13 mouse cellular contexts compared by ENCODE assay signal in the genomic region with DNA sequence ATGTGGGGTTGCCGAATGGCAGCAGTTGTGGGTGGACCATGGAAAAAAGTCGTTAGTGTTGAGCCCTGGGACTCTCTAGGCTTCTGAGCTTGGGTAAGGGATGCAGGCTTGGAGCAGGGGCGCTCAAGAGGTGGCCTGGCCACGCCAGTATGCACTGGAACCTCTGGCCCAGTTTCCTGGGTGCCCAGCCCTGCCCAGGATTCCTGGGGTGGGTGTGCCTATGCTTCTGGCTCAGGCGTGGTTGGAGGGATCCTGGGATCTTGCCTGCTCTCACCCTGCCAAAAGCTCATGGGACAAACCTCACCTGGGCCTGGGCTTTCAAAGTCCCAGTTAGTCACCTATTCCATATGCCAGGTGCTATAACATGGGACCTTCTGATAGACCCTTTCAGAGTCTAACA. TPM values are rescaled to one million over a fixed set of nuclear protein-coding genes. Genes with fewer than 3 reads are reported as not detected.
A peak's percentile ranks its signal among the peaks of the same experiment; 100 is the strongest.
DNase-seq lines count a peak whose midpoint lies in the region; ATAC-seq and TF ChIP-seq lines count a peak whose summit lies in the region.
"Had no signal": no experiment of that assay in that cellular context is flagged by ENCODE, and none has a peak within 500 bp of the region (broad histone marks: within the 10 kb centered on the region; RNA-seq: fewer than 3 reads in every experiment).

No protein-coding gene starts in this region.

- peaks cover 62% of the 10 kb centered on the region for H3K36me3 ChIP-seq in heart, postnatal 0 days (replicated peaks; ENCODE audit: control insufficient read depth, insufficient read depth, low read length)
- peaks cover 25% of the 10 kb centered on the region for H3K36me3 ChIP-seq in liver, adult 2 months (ENCODE audit: control insufficient read depth, insufficient read depth, low read length)
- H3K36me3 ChIP-seq in lung, embryonic 14.5 days (ENCODE audit: insufficient read depth) = peaks cover 70% of the 10 kb centered on the region
- H3K36me3 ChIP-seq in small intestine, adult 2 months (ENCODE audit: control insufficient read depth, insufficient read depth, low read length) = peaks cover 68% of the 10 kb centered on the region
- H3K36me3 ChIP-seq: liver, embryonic 12.5 days had no signal

- H3K4me1 ChIP-seq in heart, postnatal 0 days (ENCODE audit: control insufficient read depth, insufficient read depth) = peaks cover 20% of the 10 kb centered on the region
- H3K4me1 ChIP-seq in liver, adult 2 months (ENCODE audit: control insufficient read depth, insufficient read depth, low read length) = peaks cover 19% of the 10 kb centered on the region
- H3K4me1 ChIP-seq in lung, embryonic 14.5 days (ENCODE audit: insufficient read depth) = peaks cover 16% of the 10 kb centered on the region
- H3K4me1 ChIP-seq in small intestine, adult 2 months (ENCODE audit: control insufficient read depth, insufficient read depth, insufficient read length, low read length) = peaks cover 34% of the 10 kb centered on the region
- H3K4me1 ChIP-seq: liver, embryonic 12.5 days had no signal

- TF ChIP-seq POLR2A in liver, adult 2 months (IDR thresholded peaks at IDR 0.05; ENCODE audit: extremely low read depth, insufficient read depth, low read length) = no peak
- TF ChIP-seq POLR2A in small intestine, adult 2 months (IDR thresholded peaks at IDR 0.05; ENCODE audit: low read depth, low read length) = no peak

- no peaks in the 10 kb centered on the region for H3K9me3 ChIP-seq in heart, postnatal 0 days (replicated peaks; ENCODE audit: control insufficient read depth, low read length)
- no peaks in the 10 kb centered on the region for H3K9me3 ChIP-seq in lung, embryonic 14.5 days (ENCODE audit: low read depth, low read length)
- H3K9me3 ChIP-seq: heart, embryonic 15.5 days; liver, embryonic 12.5 days; midbrain, embryonic 12.5 days had no signal

- H3K27ac ChIP-seq in heart, postnatal 0 days (ENCODE audit: low read depth) = peak overlapping the region; percentile 20; the same call in 1 of the 2 replicates
- H3K27ac ChIP-seq in liver, adult 2 months (replicated peaks; ENCODE audit: insufficient read depth, low read depth, low read length) = peak overlapping the region; percentile 18
- 0 out of 2 replicates have a peak overlapping the region, but pooled peaks have one; percentile 30 for H3K27ac ChIP-seq in lung, embryonic 14.5 days (ENCODE audit: low read depth)
- H3K27ac ChIP-seq in small intestine, adult 2 months (ENCODE audit: insufficient read depth, low read depth, low read length) = peak overlapping the region; percentile 26
- H3K27ac ChIP-seq: heart, embryonic 15.5 days; liver, embryonic 12.5 days; midbrain, embryonic 12.5 days had no signal

- H3K4me3 ChIP-seq in heart, postnatal 0 days (ENCODE audit: low read depth, low read length) = no peak overlapping the region
- no peak overlapping the region for H3K4me3 ChIP-seq in liver, adult 2 months (ENCODE audit: insufficient read depth, low read depth, low read length)
- H3K4me3 ChIP-seq in lung, embryonic 14.5 days (ENCODE audit: low read depth, low read length) = no peak overlapping the region
- no peak overlapping the region for H3K4me3 ChIP-seq in small intestine, adult 2 months (ENCODE audit: low read depth, low read length)
- H3K4me3 ChIP-seq: heart, embryonic 15.5 days; liver, embryonic 12.5 days; midbrain, embryonic 12.5 days had no signal

- WGBS in heart, postnatal 0 days = 71% methylated on average over 5 of the region's 5 CpGs
- WGBS in liver, adult 2 months = 41% methylated on average over 5 of the region's 5 CpGs
- WGBS in lung, embryonic 14.5 days = 69% methylated on average over 5 of the region's 5 CpGs
- WGBS in small intestine, adult 2 months = 38% methylated on average over 5 of the region's 5 CpGs

- peaks cover 71% of the 10 kb centered on the region for H3K79me2 ChIP-seq in liver, adult 2 months (ENCODE audit: control insufficient read depth, insufficient read depth, low read length)

- H3K27me3 ChIP-seq in heart, postnatal 0 days (ENCODE audit: control insufficient read depth, insufficient read depth, low read length) = no peaks in the 10 kb centered on the region
- H3K27me3 ChIP-seq in liver, adult 2 months (ENCODE audit: control insufficient read depth, insufficient read depth, low read length) = no peaks in the 10 kb centered on the region
- no peaks in the 10 kb centered on the region for H3K27me3 ChIP-seq in lung, embryonic 14.5 days (ENCODE audit: insufficient read depth, low read length)
- no peaks in the 10 kb centered on the region for H3K27me3 ChIP-seq in small intestine, adult 2 months (ENCODE audit: control insufficient read depth, insufficient read depth, low read length)
- H3K27me3 ChIP-seq: heart, embryonic 15.5 days had no signal

- TF ChIP-seq EP300 in heart, postnatal 0 days (IDR thresholded peaks at IDR 0.05; ENCODE audit: low read depth) = no peak

- TF ChIP-seq CTCF in heart, postnatal 0 days (IDR thresholded peaks at IDR 0.05; ENCODE audit: low read depth) = no peak
- TF ChIP-seq CTCF in liver, adult 2 months (IDR thresholded peaks at IDR 0.05; ENCODE audit: low read depth, low read length) = no peak
- no peak for TF ChIP-seq CTCF in lung, embryonic 14.5 days (IDR thresholded peaks at IDR 0.05; ENCODE audit: low read depth)
- no peak for TF ChIP-seq CTCF in small intestine, adult 2 months (IDR thresholded peaks at IDR 0.05; ENCODE audit: extremely low read depth, insufficient read length, insufficient replicate concordance, low read depth, low read length)

- H3K9ac ChIP-seq in heart, postnatal 0 days (replicated peaks; ENCODE audit: low read depth, low read length) = no peak overlapping the region
- no peak overlapping the region for H3K9ac ChIP-seq in liver, adult 2 months (ENCODE audit: low read depth, low read length)
- H3K9ac ChIP-seq in lung, embryonic 14.5 days = no peak overlapping the region
- H3K9ac ChIP-seq: heart, embryonic 15.5 days; liver, embryonic 12.5 days; midbrain, embryonic 12.5 days had no signal

- no peak overlapping the region for H3K4me2 ChIP-seq in heart, postnatal 0 days (ENCODE audit: low read depth, low read length)
- no peak overlapping the region for H3K4me2 ChIP-seq in lung, embryonic 14.5 days
- H3K4me2 ChIP-seq: heart, embryonic 15.5 days; liver, embryonic 12.5 days; midbrain, embryonic 12.5 days had no signal

- ATAC-seq in heart, postnatal 0 days (ENCODE audit: insufficient read depth, low read depth) = peak; percentile 40; the same call in 1 of the 2 replicates
- no peak for ATAC-seq in lung, embryonic 14.5 days (ENCODE audit: insufficient read depth)
- ATAC-seq: liver, embryonic 12.5 days had no signal

- no peak for DNase-seq in heart, postnatal 0 days (ENCODE audit: low spot score)
- DNase-seq in heart, adult 9 months (ENCODE audit: low spot score in 2 of 2) = no peak
- DNase-seq in liver, adult 2 months (ENCODE audit: extremely low read depth, low read depth, low spot score) = peak; percentile 58
- no peak for DNase-seq in liver
- DNase-seq in lung, embryonic 14.5 days = no peak
- DNase-seq in c-Kit-positive CD71-positive TER-119-positive erythroid progenitor cells, embryonic 14.5 days (ENCODE audit: low spot score) = no peak
- DNase-seq in layer of hippocampus, adult 9-11 months = no peak
- DNase-seq: thymus, postnatal 14 days had no signal

RNA-seq across cellular contexts. Expression of a gene that starts 49.9 kb away (rescaled TPM):
- total RNA-seq in heart, postnatal 0 days (2014; rRNA removed; ENCODE audit: low replicate concordance) = 11.6 and 18.5 TPM in 2 replicates
- polyA plus RNA-seq in heart, postnatal 0 days (2015; fragmentation: Nextera tagmentation; extraction: Ambion mirVana) = 31.4 and 33.4 TPM in 2 replicates
- total RNA-seq in liver, adult 2 months (2014; rRNA removed) = 184 and 206 TPM in 2 replicates
- 36.2 and 39.8 TPM in 2 replicates for polyA plus RNA-seq in liver, adult 2 months (2012; rRNA removed)
- polyA plus RNA-seq in lung, embryonic 14.5 days (2014; fragmentation: Nextera tagmentation; extraction: Ambion mirVana) = 2.7 and 3.3 TPM in 2 replicates
- polyA plus RNA-seq in small intestine, adult 2 months (2012; rRNA removed) = 3.7 and 7.2 TPM in 2 replicates
- total RNA-seq: neutrophil, adult 5-6 weeks had no signal
